Mouse (Mus musculus): ENCODE measurements around the gene Gprin1.

- TF ChIP-seq CTCF (IDR thresholded peaks at IDR 0.05; ENCODE audit: low read depth) = no peak
- TF ChIP-seq EP300 (IDR thresholded peaks at IDR 0.05; ENCODE audit: low read depth) = no peak
Observed at GRCm38 (mm10) chr13:54783698-54784097, 34.0 kb upstream of the Gprin1 start, which contains the start of gene Eif4e1b.
